Mouse (Mus musculus) lung, postnatal 0 days (tissue): ENCODE data around the gene Add1. TPM values are rescaled to one million over a fixed set of nuclear protein-coding genes. Genes with fewer than 3 reads are reported as not detected.

ENCODE experiments used
- ATAC-seq: fragments of 200-750 bp; cut with Nextera tagmentation; 2 replicates; pipeline ENCODE4 v1.8.0; 2017; ENCODE audit warnings: moderate library complexity
- DNase-seq: peaks from one replicate; pipeline ENCODE4 v3.0.0-alpha.2; 2016; ENCODE audit warnings: low spot score
- H3K27ac ChIP-seq: fragments of 300-500 bp; sonication (generic); 2 replicates; pipeline ENCODE4 v1.5.1; 2014; ENCODE audit warnings: antibody characterized with exemption, mild to moderate bottlenecking, low read length, mixed read lengths
- H3K27me3 ChIP-seq: fragments of 300-500 bp; sonication (generic); replicated peaks from 2 replicates; pipeline ENCODE4 v1.6.1; 2014; ENCODE audit warnings: low read length, mixed read lengths; ENCODE audit not compliant: insufficient read depth
- H3K36me3 ChIP-seq: fragments of 300-500 bp; sonication (generic); 2 replicates; pipeline ENCODE4 v1.6.1; 2014; ENCODE audit warnings: low read length, mixed read lengths; ENCODE audit not compliant: insufficient read depth
- H3K4me1 ChIP-seq: fragments of 300-500 bp; sonication (generic); 2 replicates; pipeline ENCODE4 v1.6.1; 2014; ENCODE audit warnings: antibody characterized with exemption, low read depth, low read length, mixed read lengths; ENCODE audit not compliant: insufficient read depth
- H3K4me2 ChIP-seq: fragments of 300-500 bp; sonication (generic); replicated peaks from 2 replicates; pipeline ENCODE4 v1.6.1; 2014; ENCODE audit warnings: low read depth, mild to moderate bottlenecking, low read length, moderate library complexity, mixed read lengths
- H3K4me3 ChIP-seq: fragments of 300-500 bp; sonication (generic); 2 replicates; pipeline ENCODE4 v1.5.1; 2014; ENCODE audit warnings: low read depth, low read length
- H3K9ac ChIP-seq: fragments of 300-500 bp; sonication (generic); replicated peaks from 2 replicates; pipeline ENCODE4 v1.6.1; 2014; ENCODE audit warnings: low read depth, mild to moderate bottlenecking
- H3K9me3 ChIP-seq: fragments of 300-500 bp; sonication (generic); 2 replicates; pipeline ENCODE4 v1.6.1; 2016; ENCODE audit warnings: low read length, mixed read lengths
- CTCF ChIP-seq: IDR thresholded peaks from 2 replicates; pipeline ENCODE4 v1.5.1; 2016; ENCODE audit warnings: antibody characterized with exemption, mild to moderate bottlenecking
- EP300 ChIP-seq: IDR thresholded peaks from 2 replicates; pipeline ENCODE4 v1.6.1; 2016; ENCODE audit warnings: antibody characterized with exemption, mild to moderate bottlenecking, control low read depth
- WGBS: fragments of 180-500 bp; shearing (Covaris S2); extraction: QIAGEN DNeasy Blood & Tissue Kit; methylation state at CpG from one replicate; pipeline ENCODE4 v1.1.7; 2014; 5-methylcytosine and 5-hydroxymethylcytosine counted together
- polyA plus RNA-seq: library from polyadenylated mRNA; unstranded; fragments of >200 nt; fragmentation: Nextera tagmentation; extraction: Ambion mirVana; gene quantifications from 2 replicates; pipeline ENCODE4 v1.2.1, GENCODE M21; 2015

Add1 gene
- polyA plus RNA-seq, 1 experiment from 2014 or later = 135 TPM

- H3K9ac ChIP-seq = no peak overlapping the region
- DNase-seq = no peak
- 91% methylated on average over 2 of the region's 2 CpGs for WGBS
- H3K9me3 ChIP-seq = no peaks in the 10 kb centered on the region
- no peak overlapping the region for H3K27ac ChIP-seq
- TF ChIP-seq CTCF (no peak), EP300 (no peak)
- no peak overlapping the region for H3K4me3 ChIP-seq
- ATAC-seq = no peak
- no peak overlapping the region for H3K4me2 ChIP-seq
- H3K27me3 ChIP-seq = no peaks in the 10 kb centered on the region
- H3K36me3 ChIP-seq = no peaks in the 10 kb centered on the region
- H3K4me1 ChIP-seq = no peaks in the 10 kb centered on the region; the same call in 1 of the 2 replicates
These were observed 46.1 kb upstream of the Add1 start for GRCm38 (mm10) chr5:34527352-34527751.

DNA sequence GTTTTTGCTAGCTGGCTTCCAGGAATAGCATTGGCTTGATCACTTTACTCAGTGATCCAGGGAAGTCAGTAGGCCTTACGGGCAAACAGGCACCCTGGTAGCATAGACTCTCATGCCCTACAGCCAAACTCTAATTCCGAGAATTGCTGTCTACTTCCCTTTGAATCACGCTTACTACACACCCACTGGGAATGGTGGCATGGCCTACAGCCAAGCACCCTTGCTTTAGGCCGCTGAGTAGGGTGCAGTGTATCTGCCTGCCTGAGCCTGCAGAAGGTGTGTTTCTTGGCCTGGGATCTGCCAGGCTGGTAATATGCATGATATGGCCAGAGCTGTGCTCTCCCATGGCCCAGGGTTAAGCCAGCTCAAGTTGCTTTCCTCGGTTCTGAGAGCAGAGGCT, 44.7 kb upstream of the Add1 start:
- H3K4me2 ChIP-seq = no peak overlapping the region
- H3K27ac ChIP-seq = no peak overlapping the region
- 72% methylated on average over 5 of the region's 5 CpGs for WGBS
- DNase-seq = no peak
- H3K36me3 ChIP-seq = no peaks in the 10 kb centered on the region
- H3K9me3 ChIP-seq = no peaks in the 10 kb centered on the region
- no peak overlapping the region for H3K9ac ChIP-seq
- H3K4me1 ChIP-seq = no peaks in the 10 kb centered on the region; the same call in 1 of the 2 replicates
- ATAC-seq = no peak
- TF ChIP-seq EP300 (no peak), CTCF (no peak)
- no peaks in the 10 kb centered on the region for H3K27me3 ChIP-seq
- H3K4me3 ChIP-seq = no peak overlapping the region

DNA sequence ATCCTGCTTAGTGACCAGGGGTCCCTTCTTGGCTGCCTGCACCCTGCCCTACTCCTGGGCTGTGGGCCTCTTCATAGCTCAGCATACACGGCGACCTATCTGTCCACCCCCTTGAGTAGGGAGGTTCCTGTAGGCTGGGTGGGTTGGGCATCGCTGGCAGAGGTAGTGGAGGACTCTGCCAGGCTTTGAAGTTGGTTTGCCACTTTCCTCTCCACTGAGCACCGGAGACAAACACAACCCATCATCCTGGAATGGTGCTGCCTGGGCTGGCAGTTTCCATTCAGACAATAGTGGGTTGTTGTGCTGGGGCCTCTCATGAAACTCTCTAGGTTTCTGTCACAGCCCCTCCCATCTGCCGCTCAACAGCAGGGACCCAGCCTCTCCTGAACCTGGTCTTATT, 43.3 kb upstream of the Add1 start:
- Histone ChIP-seq H3K9me3 (no peaks in the 10 kb centered on the region), H3K9ac (no peak overlapping the region), H3K27me3 (no peaks in the 10 kb centered on the region), H3K36me3 (no peaks in the 10 kb centered on the region), H3K4me1 (no peaks in the 10 kb centered on the region; the same call in 1 of the 2 replicates), H3K27ac (no peak overlapping the region), H3K4me3 (no peak overlapping the region), H3K4me2 (no peak overlapping the region)
- ATAC-seq (no peak), DNase-seq (no peak)
- WGBS = 44% methylated on average over 5 of the region's 5 CpGs
- no peak for TF ChIP-seq EP300
- no peak for TF ChIP-seq CTCF

GRCm38 (mm10) chr5:34530687-34531086, 42.8 kb upstream of the Add1 start:
- Histone ChIP-seq H3K4me2 (no peak overlapping the region), H3K4me3 (no peak overlapping the region), H3K27me3 (no peaks in the 10 kb centered on the region), H3K4me1 (no peaks in the 10 kb centered on the region; the same call in 1 of the 2 replicates), H3K36me3 (no peaks in the 10 kb centered on the region), H3K9ac (no peak overlapping the region), H3K27ac (0 out of 2 replicates have a peak overlapping the region, but pooled peaks have one; percentile 2), H3K9me3 (no peaks in the 10 kb centered on the region)
- DNase-seq (no peak), ATAC-seq (no peak)
- WGBS = 41% methylated on average over 4 of the region's 4 CpGs
- TF ChIP-seq CTCF = no peak
- TF ChIP-seq EP300 = no peak

DNA sequence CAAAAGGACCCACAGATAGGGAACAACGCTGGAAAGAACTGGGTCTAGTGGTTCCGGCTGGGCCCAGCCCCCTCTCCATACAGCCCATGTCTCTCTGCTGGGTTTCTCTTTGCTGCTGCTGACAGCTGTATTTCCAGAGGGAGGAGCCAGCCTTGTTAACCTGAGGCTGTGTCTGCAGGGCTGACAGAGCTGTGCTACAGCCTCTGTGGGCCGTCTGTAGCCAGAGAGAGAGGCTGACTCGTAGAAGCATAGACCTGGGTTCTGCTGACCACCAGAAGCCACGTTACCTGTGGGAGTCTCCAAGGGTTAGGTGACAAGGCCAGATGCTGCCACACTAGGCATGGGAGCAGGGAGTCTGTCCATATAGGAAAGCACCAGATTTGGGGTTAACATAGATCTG, 40.4 kb upstream of the Add1 start:
- Histone ChIP-seq H3K4me1 (no peaks in the 10 kb centered on the region), H3K27ac (no peak overlapping the region), H3K9me3 (no peaks in the 10 kb centered on the region), H3K4me2 (no peak overlapping the region), H3K36me3 (no peaks in the 10 kb centered on the region), H3K9ac (no peak overlapping the region), H3K4me3 (no peak overlapping the region), H3K27me3 (no peaks in the 10 kb centered on the region)
- DNase-seq (no peak), ATAC-seq (no peak)
- WGBS = 60% methylated on average over 5 of the region's 5 CpGs
- TF ChIP-seq EP300 (no peak), CTCF (no peak)

GRCm38 (mm10) chr5:34533820-34534219, 39.6 kb upstream of the Add1 start:
- H3K9me3 ChIP-seq = no peaks in the 10 kb centered on the region
- WGBS = 60% methylated on average over 3 of the region's 3 CpGs
- no peak overlapping the region for H3K4me2 ChIP-seq
- DNase-seq (no peak), ATAC-seq (peak; percentile 49)
- H3K36me3 ChIP-seq = no peaks in the 10 kb centered on the region
- H3K4me3 ChIP-seq = no peak overlapping the region
- TF ChIP-seq EP300 (no peak), CTCF (no peak)
- no peaks in the 10 kb centered on the region for H3K27me3 ChIP-seq
- H3K9ac ChIP-seq = no peak overlapping the region
- H3K4me1 ChIP-seq = no peaks in the 10 kb centered on the region
- H3K27ac ChIP-seq = no peak overlapping the region
